Mouse (Mus musculus) cerebellum, adult 8-10 months (tissue): ENCODE data around the gene Rgs13.
"Not testable (repeated sequence)": the region's sequence is repeated elsewhere in the genome, so short reads cannot be mapped to it uniquely, and the experiment has no call there.

Experiments
- DNase-seq: peaks from one replicate; pipeline ENCODE4 v3.0.0; 2022

Gene Rgs13

DNA sequence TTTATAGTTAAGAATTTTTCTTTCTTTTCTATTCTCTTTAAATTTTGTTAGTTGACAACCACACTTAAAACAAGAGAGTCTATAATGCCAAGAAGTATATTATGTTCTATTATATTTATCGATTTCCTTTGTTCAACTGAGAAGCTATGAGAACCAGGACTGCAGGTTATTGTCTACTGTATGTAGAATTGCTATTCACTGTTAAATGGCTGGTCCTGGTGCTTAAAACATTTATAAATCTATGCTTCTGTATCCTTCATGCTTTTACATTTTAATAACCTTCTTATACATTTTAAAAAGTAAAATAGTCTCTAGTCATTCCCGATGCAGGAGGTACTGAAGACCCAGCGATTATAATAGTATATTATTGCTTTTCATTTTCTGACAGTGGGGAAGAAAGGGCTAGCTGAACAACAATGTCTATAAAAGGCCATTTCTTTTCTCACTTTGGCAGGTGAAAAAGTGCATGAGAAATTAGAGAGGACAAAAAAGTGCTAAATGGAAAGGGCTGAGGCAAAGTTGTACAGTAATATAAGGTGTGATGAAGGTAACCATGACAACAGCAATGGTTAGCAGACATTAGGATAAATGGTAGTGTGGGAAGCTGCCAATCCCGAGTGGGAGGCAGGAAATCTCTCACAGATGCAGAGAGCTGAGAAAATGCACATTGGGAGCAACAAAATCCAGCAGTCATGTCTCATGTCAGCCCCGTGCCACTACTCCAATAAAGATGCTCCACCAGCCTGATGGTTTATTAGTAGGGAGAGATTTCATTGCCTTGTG, 25.6 kb downstream of the Rgs13 start:
- DNase-seq: no peak

- DNase-seq: no peak
These were observed 27.2 kb downstream of the Rgs13 start for GRCm38 (mm10) chr1:144149997-144150396.

DNA sequence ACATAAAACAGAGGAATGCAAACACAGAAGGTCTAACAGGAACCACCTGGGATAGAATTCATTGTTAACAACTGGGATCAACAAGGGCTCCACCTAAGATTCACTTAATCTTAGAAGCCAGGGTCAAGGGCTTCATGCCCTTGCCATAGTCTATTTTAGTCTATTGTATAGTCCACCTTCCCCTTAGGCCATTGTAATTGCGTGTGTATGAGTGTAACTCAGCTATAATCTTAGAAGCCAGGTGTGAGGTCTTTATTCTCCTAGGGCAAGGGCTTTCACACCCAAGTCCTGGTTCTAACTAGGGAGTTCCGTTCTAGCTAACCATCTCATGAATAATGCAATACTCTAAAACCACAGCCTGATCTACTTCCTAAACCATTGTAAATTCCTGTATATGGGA, 35.8 kb downstream of the Rgs13 start:
- DNase-seq: not testable (repeated sequence)

GRCm38 (mm10) chr1:144139847-144140246, 37.3 kb downstream of the Rgs13 start:
- DNase-seq: no peak

DNA sequence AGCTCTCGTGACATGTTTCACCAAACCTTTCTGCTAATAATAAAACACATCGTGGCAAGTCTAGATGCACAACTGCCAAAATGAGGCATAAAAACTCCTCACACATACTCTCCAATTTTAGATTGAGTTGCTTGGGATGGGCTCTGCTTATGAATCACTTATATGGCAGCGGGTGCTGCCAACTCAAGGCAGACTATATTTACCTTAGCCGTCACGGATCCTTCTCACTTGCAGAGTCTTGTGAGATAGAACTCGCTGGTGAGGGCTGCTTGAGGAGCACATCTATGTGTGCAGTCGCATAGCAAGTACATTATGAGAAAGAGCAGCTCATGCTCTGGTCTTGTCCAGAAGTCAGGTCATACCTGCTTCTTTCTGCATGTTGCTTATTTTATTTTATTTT, 49.2 kb downstream of the Rgs13 start:
- no peak for DNase-seq

GRCm38 (mm10) chr1:144120042-144120441, 57.1 kb downstream of the Rgs13 start:
- DNase-seq: no peak

GRCm38 (mm10) chr1:144119456-144119855, 57.7 kb downstream of the Rgs13 start:
- DNase-seq: no peak

GRCm38 (mm10) chr1:144115848-144116727, 61.1 kb downstream of the Rgs13 start:
- no peak for DNase-seq

DNA sequence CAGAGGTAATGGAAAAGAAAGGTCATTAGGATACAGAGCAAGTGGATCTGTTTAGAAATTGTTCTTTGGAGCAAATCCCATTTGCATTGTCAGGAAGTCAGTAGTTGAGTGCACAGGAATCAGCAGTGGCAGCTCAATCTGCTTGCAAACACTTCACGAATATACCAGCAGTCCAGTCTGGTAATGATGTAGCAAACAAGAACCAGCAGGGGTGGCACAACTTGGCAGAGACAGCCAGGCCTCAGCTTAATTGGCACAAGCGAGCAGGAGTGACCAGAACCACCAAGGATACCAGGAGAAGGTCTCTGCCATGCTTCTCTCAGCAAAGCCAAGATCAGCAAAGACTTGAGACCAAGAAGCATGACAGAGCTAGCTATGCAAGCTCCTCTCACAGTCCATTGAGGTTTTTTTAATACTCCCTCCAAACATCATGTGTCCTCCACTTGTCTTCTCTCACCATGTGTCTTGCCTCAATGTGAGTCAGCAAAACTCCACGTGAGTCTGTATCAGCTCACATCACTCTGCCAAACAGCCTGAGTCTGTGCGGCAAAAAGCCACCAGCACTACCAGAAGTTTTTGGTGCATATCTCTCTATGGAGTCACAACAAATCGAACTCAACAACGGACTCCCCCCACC, 63.6 kb downstream of the Rgs13 start:
- DNase-seq: no peak

DNA sequence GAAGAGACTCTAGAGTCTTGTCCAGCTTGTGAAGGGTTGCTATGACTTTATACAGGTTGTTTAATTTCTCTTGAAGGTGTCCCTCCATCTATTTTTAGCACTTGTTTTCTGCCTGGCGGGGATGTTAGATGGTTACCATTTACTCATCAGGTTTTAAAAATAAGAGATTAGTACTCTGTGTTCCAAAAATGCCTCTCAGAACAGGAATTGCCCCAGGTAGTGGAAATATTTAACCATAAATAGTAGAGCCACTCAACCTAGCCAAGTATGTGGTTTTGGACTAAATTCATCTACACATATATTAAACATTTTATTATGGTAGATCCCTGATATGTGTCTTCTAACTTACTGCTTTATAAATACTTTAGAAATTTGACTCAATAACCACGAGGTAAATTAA, 64.2 kb downstream of the Rgs13 start:
- no peak for DNase-seq

GRCm38 (mm10) chr1:144098587-144099258, 78.4 kb downstream of the Rgs13 start:
- no peak for DNase-seq

DNA sequence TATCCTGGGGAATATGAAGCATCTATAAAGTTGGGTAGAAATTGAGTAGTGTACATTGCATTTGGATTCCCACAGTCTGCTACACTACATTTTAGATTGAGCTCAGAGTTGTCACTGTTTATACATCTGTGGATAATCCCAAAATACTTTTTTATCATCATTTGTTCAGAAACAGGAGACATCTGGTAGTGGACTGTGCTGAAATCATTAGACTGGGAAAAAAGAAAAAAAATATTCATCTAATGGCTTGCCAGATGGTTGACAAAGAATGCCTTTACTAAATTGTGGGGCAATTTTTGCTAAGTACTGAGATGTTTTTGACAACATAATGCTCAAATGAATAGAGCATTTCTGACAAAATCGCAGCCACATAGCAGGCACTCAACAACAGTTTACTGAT, 86.8 kb downstream of the Rgs13 start:
- DNase-seq: no peak
